Mouse (Mus musculus) midbrain, embryonic 12.5 days (tissue): Measurements from ENCODE around the gene Ptgfrn. TPM values are rescaled to one million over a fixed set of nuclear protein-coding genes. Genes with fewer than 3 reads are reported as not detected.

Source experiments
- ATAC-seq: fragments of 200-750 bp; cut with Nextera tagmentation; 2 replicates; pipeline ENCODE4 v1.8.0; 2017; ENCODE audit warnings: low read depth, moderate TSS enrichment, moderate library complexity; ENCODE audit not compliant: low FRiP score
- H3K27ac ChIP-seq: fragments of 300-500 bp; sonication (generic); replicated peaks from 2 replicates; pipeline ENCODE4 v1.5.1; 2016; ENCODE audit warnings: mild to moderate bottlenecking
- H3K27me3 ChIP-seq: fragments of 300-500 bp; sonication (generic); 2 replicates; pipeline ENCODE4 v1.6.1; 2016; ENCODE audit warnings: mild to moderate bottlenecking
- H3K36me3 ChIP-seq: fragments of 300-500 bp; sonication (generic); 2 replicates; pipeline ENCODE4 v1.6.1; 2016
- H3K4me1 ChIP-seq: fragments of 300-500 bp; sonication (generic); 2 replicates; pipeline ENCODE4 v1.6.1; 2016
- H3K4me2 ChIP-seq: fragments of 300-500 bp; sonication (generic); replicated peaks from 2 replicates; pipeline ENCODE4 v1.6.1; 2016; ENCODE audit warnings: mild to moderate bottlenecking, moderate library complexity
- H3K4me3 ChIP-seq: fragments of 300-500 bp; sonication (generic); 2 replicates; pipeline ENCODE4 v1.5.1; 2016; ENCODE audit warnings: mild to moderate bottlenecking
- H3K9ac ChIP-seq: fragments of 300-500 bp; sonication (generic); replicated peaks from 2 replicates; pipeline ENCODE4 v1.6.1; 2016; ENCODE audit warnings: mild to moderate bottlenecking, moderate library complexity
- H3K9me3 ChIP-seq: fragments of 300-500 bp; sonication (generic); 2 replicates; pipeline ENCODE4 v1.6.1; 2016; ENCODE audit warnings: mild to moderate bottlenecking
- WGBS: fragments of 180-500 bp; shearing (Covaris S2); methylation state at CpG from one replicate; pipeline ENCODE4 v1.1.7; 2016; 5-methylcytosine and 5-hydroxymethylcytosine counted together
- polyA plus RNA-seq: library from polyadenylated mRNA; unstranded; fragments of >200 nt; fragmentation: Nextera tagmentation; extraction: Ambion mirVana; gene quantifications from 2 replicates; pipeline ENCODE4 v1.2.1, GENCODE M21; 2016

Ptgfrn gene
- polyA plus RNA-seq, 1 experiment from 2014 or later: 1.9 TPM

- no peaks in the 10 kb centered on the region for H3K27me3 ChIP-seq
- no peak overlapping the region for H3K27ac ChIP-seq
- WGBS: 86% methylated on average over 9 of the region's 9 CpGs
- peaks cover 9% of the 10 kb centered on the region; the same call in 1 of the 2 replicates for H3K4me1 ChIP-seq
- peaks cover 16% of the 10 kb centered on the region for H3K36me3 ChIP-seq
- no peaks in the 10 kb centered on the region for H3K9me3 ChIP-seq
- no peak for ATAC-seq
- H3K4me2 ChIP-seq: no peak overlapping the region
- H3K4me3 ChIP-seq: no peak overlapping the region
- no peak overlapping the region for H3K9ac ChIP-seq
Measured at GRCm38 (mm10) chr3:101049997-101050396, 60.1 kb downstream of the Ptgfrn start.

GRCm38 (mm10) chr3:101048781-101049180, 61.3 kb downstream of the Ptgfrn start:
- Histone ChIP-seq H3K9ac (no peak overlapping the region), H3K27ac (no peak overlapping the region), H3K36me3 (peaks cover 18% of the 10 kb centered on the region), H3K4me2 (no peak overlapping the region), H3K27me3 (no peaks in the 10 kb centered on the region), H3K9me3 (no peaks in the 10 kb centered on the region), H3K4me1 (peaks cover 9% of the 10 kb centered on the region; the same call in 1 of the 2 replicates), H3K4me3 (no peak overlapping the region)
- ATAC-seq: no peak
- WGBS: 86% methylated on average over 2 of the region's 2 CpGs

DNA sequence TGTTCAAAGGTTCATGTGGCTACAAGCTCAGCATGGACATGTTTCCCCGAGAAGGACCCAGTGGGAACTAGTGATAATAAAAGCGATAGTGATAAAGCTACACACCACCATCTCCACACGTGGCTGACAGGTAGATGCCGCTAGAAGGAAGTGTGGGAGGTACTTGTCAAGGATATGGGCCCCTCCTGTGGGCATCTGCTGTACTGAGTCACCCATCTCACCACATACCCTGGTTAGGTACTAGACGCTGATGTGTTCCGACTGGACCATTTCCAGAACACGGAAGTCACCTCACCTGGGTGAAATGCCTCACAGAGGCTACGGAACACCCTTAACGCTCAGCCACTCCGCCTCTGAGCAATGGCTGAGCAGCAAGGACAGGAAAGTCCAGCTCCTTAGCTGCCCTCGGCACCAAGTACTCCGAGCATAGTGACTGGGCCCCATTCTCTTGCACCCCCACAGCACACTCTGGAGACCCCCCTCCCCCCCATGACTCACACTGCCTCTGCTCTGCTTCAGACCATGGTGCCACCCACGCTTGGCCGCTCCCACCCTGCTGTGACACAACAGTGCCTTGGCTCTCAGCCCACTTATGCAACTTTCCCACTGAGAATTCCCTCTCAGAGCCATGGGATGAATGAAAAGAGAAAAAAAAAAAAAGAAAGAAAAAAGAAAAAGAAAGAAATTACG, 62.3 kb downstream of the Ptgfrn start:
- no peak overlapping the region for H3K4me2 ChIP-seq
- no peak overlapping the region for H3K4me3 ChIP-seq
- H3K36me3 ChIP-seq: peaks cover 18% of the 10 kb centered on the region
- H3K9me3 ChIP-seq: no peaks in the 10 kb centered on the region
- no peaks in the 10 kb centered on the region for H3K27me3 ChIP-seq
- peaks cover 13% of the 10 kb centered on the region; the same call in 1 of the 2 replicates for H3K4me1 ChIP-seq
- WGBS: 86% methylated on average over 15 of the region's 15 CpGs
- ATAC-seq: peak; percentile 52; the same call in 1 of the 2 replicates
- no peak overlapping the region for H3K27ac ChIP-seq
- H3K9ac ChIP-seq: no peak overlapping the region

- H3K9ac ChIP-seq: no peak overlapping the region
- WGBS: 93% methylated on average over 15 of the region's 15 CpGs
- H3K9me3 ChIP-seq: no peaks in the 10 kb centered on the region
- H3K36me3 ChIP-seq: peaks cover 18% of the 10 kb centered on the region
- no peak overlapping the region for H3K27ac ChIP-seq
- H3K4me3 ChIP-seq: no peak overlapping the region
- ATAC-seq: no peak
- no peaks in the 10 kb centered on the region for H3K27me3 ChIP-seq
- H3K4me1 ChIP-seq: peaks cover 26% of the 10 kb centered on the region; the same call in 1 of the 2 replicates
- no peak overlapping the region for H3K4me2 ChIP-seq
Measured at GRCm38 (mm10) chr3:101045431-101045830, 64.6 kb downstream of the Ptgfrn start.

- peaks cover 18% of the 10 kb centered on the region for H3K36me3 ChIP-seq
- WGBS: 83% methylated on average over 6 of the region's 6 CpGs
- no peaks in the 10 kb centered on the region for H3K27me3 ChIP-seq
- H3K9ac ChIP-seq: no peak overlapping the region
- H3K4me2 ChIP-seq: no peak overlapping the region
- H3K4me3 ChIP-seq: no peak overlapping the region
- H3K9me3 ChIP-seq: no peaks in the 10 kb centered on the region
- peaks cover 26% of the 10 kb centered on the region; the same call in 1 of the 2 replicates for H3K4me1 ChIP-seq
- ATAC-seq: no peak
- H3K27ac ChIP-seq: no peak overlapping the region
Measured at GRCm38 (mm10) chr3:101044686-101045085, 65.4 kb downstream of the Ptgfrn start.

DNA sequence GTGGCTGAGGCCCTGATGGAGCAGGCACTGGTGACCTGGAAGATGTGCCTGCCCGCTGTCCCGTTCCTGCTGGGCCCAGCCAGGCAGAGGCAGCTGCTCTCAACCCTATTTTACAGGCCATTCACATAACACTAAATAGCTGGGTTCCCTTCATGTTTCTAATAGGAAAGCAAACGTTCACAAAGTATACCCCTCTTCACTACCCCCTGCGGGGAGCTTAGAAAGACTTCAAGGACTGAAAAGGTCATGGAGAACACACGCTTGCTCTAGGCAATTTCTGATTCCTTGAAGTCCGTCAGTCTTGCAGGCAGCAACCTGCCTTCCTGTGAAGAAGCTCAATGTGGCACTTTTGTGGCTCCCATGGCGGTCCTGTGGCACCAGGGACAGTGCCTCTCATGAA, 68.1 kb downstream of the Ptgfrn start:
- Histone ChIP-seq H3K9ac (no peak overlapping the region), H3K27ac (0 out of 2 replicates have a peak overlapping the region, but pooled peaks have one; percentile 36), H3K36me3 (peaks cover 7% of the 10 kb centered on the region), H3K4me1 (peaks cover 17% of the 10 kb centered on the region; the same call in 1 of the 2 replicates), H3K27me3 (no peaks in the 10 kb centered on the region), H3K4me3 (no peak overlapping the region), H3K4me2 (no peak overlapping the region), H3K9me3 (no peaks in the 10 kb centered on the region)
- 53% methylated on average over 7 of the region's 7 CpGs for WGBS
- no peak for ATAC-seq

DNA sequence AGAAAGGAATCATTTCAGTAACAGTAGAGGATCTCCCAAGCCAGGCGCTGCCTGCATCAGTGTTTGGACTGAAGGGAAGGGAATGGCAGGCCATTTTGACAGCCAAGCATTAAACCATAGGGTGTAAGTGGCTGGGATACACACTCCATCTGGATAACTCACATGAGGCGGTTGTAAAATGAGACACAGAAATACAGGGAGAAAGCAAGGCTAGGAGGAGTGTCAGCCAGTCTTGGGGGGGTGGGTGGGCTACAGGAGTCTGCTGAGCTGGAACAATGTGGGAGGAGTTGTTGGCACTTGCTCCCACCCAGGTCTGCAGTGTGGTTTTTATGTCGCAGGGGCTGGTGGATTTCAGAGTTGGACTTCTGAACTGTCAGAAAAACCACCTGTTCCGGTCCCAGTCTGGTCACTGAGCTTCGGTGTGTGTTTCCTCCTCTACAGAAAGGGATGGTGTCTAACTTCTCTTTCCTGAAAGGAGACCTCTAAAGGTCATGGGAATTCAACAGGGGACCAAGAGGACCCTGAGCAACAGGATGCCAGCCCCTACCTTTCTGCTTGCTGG, 72.0 kb downstream of the Ptgfrn start:
- no peak overlapping the region for H3K4me2 ChIP-seq
- peaks cover 15% of the 10 kb centered on the region; the same call in 1 of the 2 replicates for H3K4me1 ChIP-seq
- H3K27me3 ChIP-seq: no peaks in the 10 kb centered on the region
- H3K36me3 ChIP-seq: no peaks in the 10 kb centered on the region
- H3K9me3 ChIP-seq: no peaks in the 10 kb centered on the region
- 86% methylated on average over 5 of the region's 5 CpGs for WGBS
- H3K9ac ChIP-seq: no peak overlapping the region
- no peak for ATAC-seq
- H3K27ac ChIP-seq: no peak overlapping the region
- H3K4me3 ChIP-seq: no peak overlapping the region

GRCm38 (mm10) chr3:101036001-101036400, 74.1 kb downstream of the Ptgfrn start:
- Histone ChIP-seq H3K4me2 (no peak overlapping the region), H3K27me3 (no peaks in the 10 kb centered on the region), H3K4me3 (no peak overlapping the region), H3K9me3 (no peaks in the 10 kb centered on the region), H3K4me1 (no peaks in the 10 kb centered on the region), H3K36me3 (no peaks in the 10 kb centered on the region), H3K27ac (no peak overlapping the region), H3K9ac (no peak overlapping the region)
- WGBS: 96% methylated on average over 2 of the region's 2 CpGs
- no peak for ATAC-seq

GRCm38 (mm10) chr3:101034509-101034908, 75.6 kb downstream of the Ptgfrn start:
- no peak for ATAC-seq
- H3K4me1 ChIP-seq: no peaks in the 10 kb centered on the region
- H3K4me3 ChIP-seq: no peak overlapping the region
- H3K4me2 ChIP-seq: no peak overlapping the region
- no peaks in the 10 kb centered on the region for H3K27me3 ChIP-seq
- no peaks in the 10 kb centered on the region for H3K9me3 ChIP-seq
- H3K36me3 ChIP-seq: no peaks in the 10 kb centered on the region
- WGBS: 95% methylated on average over 9 of the region's 9 CpGs
- no peak overlapping the region for H3K27ac ChIP-seq
- H3K9ac ChIP-seq: no peak overlapping the region

DNA sequence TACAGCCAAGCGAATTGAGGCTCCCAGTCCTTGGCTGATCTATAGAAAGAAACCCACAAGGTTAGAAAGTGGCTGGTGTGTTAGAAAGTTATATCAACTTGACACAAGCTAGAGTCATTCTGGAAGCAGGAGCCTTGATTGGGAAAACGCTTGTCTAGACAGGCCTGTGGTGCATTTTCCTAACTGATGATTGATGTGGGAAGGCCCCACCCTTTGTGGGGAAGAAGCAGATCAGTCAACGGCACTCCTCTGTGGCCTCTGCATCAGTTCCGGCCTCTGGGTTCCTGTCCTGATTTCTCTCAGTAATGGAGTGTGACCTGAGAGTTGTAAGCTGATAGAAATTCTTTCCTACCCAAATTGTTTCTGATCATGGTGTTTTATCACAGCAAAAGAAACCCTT, 76.4 kb downstream of the Ptgfrn start:
- H3K9me3 ChIP-seq: no peaks in the 10 kb centered on the region
- H3K27me3 ChIP-seq: no peaks in the 10 kb centered on the region
- no peak overlapping the region for H3K9ac ChIP-seq
- H3K27ac ChIP-seq: no peak overlapping the region
- no peak overlapping the region for H3K4me2 ChIP-seq
- WGBS: 86% methylated on average over 4 of the region's 4 CpGs
- no peaks in the 10 kb centered on the region for H3K36me3 ChIP-seq
- no peak overlapping the region for H3K4me3 ChIP-seq
- no peaks in the 10 kb centered on the region for H3K4me1 ChIP-seq
- no peak for ATAC-seq

- 71% methylated on average over 7 of the region's 7 CpGs for WGBS
- Histone ChIP-seq H3K36me3 (no peaks in the 10 kb centered on the region), H3K4me1 (no peaks in the 10 kb centered on the region), H3K4me2 (no peak overlapping the region), H3K27ac (no peak overlapping the region), H3K9me3 (no peaks in the 10 kb centered on the region), H3K27me3 (no peaks in the 10 kb centered on the region), H3K4me3 (no peak overlapping the region), H3K9ac (no peak overlapping the region)
- ATAC-seq: no peak
Measured at GRCm38 (mm10) chr3:101031456-101032142, 78.5 kb downstream of the Ptgfrn start.

- H3K9ac ChIP-seq: no peak overlapping the region
- WGBS: 100% methylated on average over 1 of the region's 1 CpGs
Measured at GRCm38 (mm10) chr3:101030630-101031029, 79.4 kb downstream of the Ptgfrn start.

More at GRCm38 (mm10) chr3:101030630-101031029, 79.4 kb downstream of the Ptgfrn start:
- Histone ChIP-seq H3K9me3 (no peaks in the 10 kb centered on the region), H3K4me2 (no peak overlapping the region), H3K27ac (no peak overlapping the region), H3K27me3 (no peaks in the 10 kb centered on the region), H3K36me3 (no peaks in the 10 kb centered on the region), H3K4me3 (no peak overlapping the region), H3K4me1 (no peaks in the 10 kb centered on the region)
- no peak for ATAC-seq
